Mouse (Mus musculus) lung, embryonic 16.5 days (tissue): Measurements from ENCODE around the gene Commd7. TPM values are rescaled to one million over a fixed set of nuclear protein-coding genes. Genes with fewer than 3 reads are reported as not detected.
"Not testable (repeated sequence)": the region's sequence is repeated elsewhere in the genome, so short reads cannot be mapped to it uniquely, and the experiment has no call there.

ENCODE experiments used
- ATAC-seq: fragments of 200-750 bp; cut with Nextera tagmentation; 2 replicates; pipeline ENCODE4 v1.8.0; 2017; ENCODE audit warnings: low read depth, mild to moderate bottlenecking, moderate library complexity
- H3K27ac ChIP-seq: fragments of 300-500 bp; sonication (generic); 2 replicates; pipeline ENCODE4 v1.5.1; 2014; ENCODE audit warnings: mild to moderate bottlenecking, control low read depth, low read length
- H3K27me3 ChIP-seq: fragments of 300-500 bp; sonication (generic); 2 replicates; pipeline ENCODE4 v1.6.1; 2014; ENCODE audit warnings: low read depth, low read length, mixed read lengths; ENCODE audit not compliant: control insufficient read depth, insufficient read depth
- H3K36me3 ChIP-seq: fragments of 300-500 bp; sonication (generic); 2 replicates; pipeline ENCODE4 v1.6.1; 2014; ENCODE audit warnings: low read length; ENCODE audit not compliant: control insufficient read depth, insufficient read depth
- H3K4me1 ChIP-seq: fragments of 300-500 bp; sonication (generic); replicated peaks from 2 replicates; pipeline ENCODE4 v1.6.1; 2014; ENCODE audit warnings: low read length, mixed read lengths; ENCODE audit not compliant: control insufficient read depth, insufficient read depth
- H3K4me2 ChIP-seq: fragments of 300-500 bp; sonication (generic); 2 replicates; pipeline ENCODE4 v1.6.1; 2014; ENCODE audit warnings: low read depth, low read length, control low read depth
- H3K4me3 ChIP-seq: fragments of 300-500 bp; sonication (generic); 2 replicates; pipeline ENCODE4 v1.5.1; 2014; ENCODE audit warnings: mild to moderate bottlenecking, low read length, control low read depth
- H3K9ac ChIP-seq: fragments of 300-500 bp; sonication (generic); 2 replicates; pipeline ENCODE4 v1.6.1; 2014; ENCODE audit warnings: low read length, control low read depth
- H3K9me3 ChIP-seq: fragments of 300-500 bp; sonication (generic); 2 replicates; pipeline ENCODE4 v1.6.1; 2016; ENCODE audit warnings: low read length; ENCODE audit not compliant: control insufficient read depth
- WGBS: fragments of 180-500 bp; shearing (Covaris S2); extraction: QIAGEN DNeasy Blood & Tissue Kit; methylation state at CpG from one replicate; pipeline ENCODE4 v1.1.7; 2014; 5-methylcytosine and 5-hydroxymethylcytosine counted together
- polyA plus RNA-seq: library from polyadenylated mRNA; unstranded; fragments of >200 nt; fragmentation: Nextera tagmentation; extraction: Ambion mirVana; gene quantifications from 2 replicates; pipeline ENCODE4 v1.2.1, GENCODE M21; 2015

The Commd7 gene
- polyA plus RNA-seq, 1 experiment from 2014 or later = 81.0 TPM

GRCm38 (mm10) chr2:153660616-153661015, 28.0 kb upstream of the Commd7 start:
- Histone ChIP-seq H3K27me3 (no peaks in the 10 kb centered on the region), H3K4me2 (no peak overlapping the region), H3K27ac (no peak overlapping the region), H3K36me3 (peaks cover 3% of the 10 kb centered on the region; the same call in 1 of the 2 replicates), H3K9me3 (no peaks in the 10 kb centered on the region), H3K4me3 (no peak overlapping the region), H3K9ac (no peak overlapping the region), H3K4me1 (no peaks in the 10 kb centered on the region)
- WGBS = 26% methylated on average over 3 of the region's 3 CpGs
- ATAC-seq = no peak

GRCm38 (mm10) chr2:153657659-153658058, 25.1 kb upstream of the Commd7 start:
- H3K4me2 ChIP-seq, H3K4me3 ChIP-seq, H3K36me3 ChIP-seq, ATAC-seq, H3K27me3 ChIP-seq, H3K9me3 ChIP-seq, H3K4me1 ChIP-seq, H3K9ac ChIP-seq, H3K27ac ChIP-seq: not testable (repeated sequence)
- 68% methylated on average over 6 of the region's 8 CpGs for WGBS

- Histone ChIP-seq H3K36me3 (no peaks in the 10 kb centered on the region), H3K4me3 (no peak overlapping the region), H3K27ac (no peak overlapping the region), H3K4me1 (peaks cover 10% of the 10 kb centered on the region), H3K4me2 (no peak overlapping the region), H3K27me3 (no peaks in the 10 kb centered on the region; the same call in 1 of the 2 replicates), H3K9me3 (no peaks in the 10 kb centered on the region), H3K9ac (no peak overlapping the region)
- WGBS = 59% methylated on average over 3 of the region's 3 CpGs
- no peak for ATAC-seq
These were observed 19.1 kb upstream of the Commd7 start for GRCm38 (mm10) chr2:153651681-153652080.

GRCm38 (mm10) chr2:153650014-153650687, 17.6 kb upstream of the Commd7 start:
- peak overlapping the region; percentile 84 for H3K4me2 ChIP-seq
- whole genome bisulfite sequencing = 3% methylated on average over 28 of the region's 28 CpGs
- H3K27ac ChIP-seq = no peak overlapping the region
- peak overlapping the region; percentile 88 for H3K4me3 ChIP-seq
- peak; percentile 51 for ATAC-seq
- no peaks in the 10 kb centered on the region for H3K36me3 ChIP-seq
- H3K27me3 ChIP-seq = no peaks in the 10 kb centered on the region; the same call in 1 of the 2 replicates
- peaks cover 10% of the 10 kb centered on the region for H3K4me1 ChIP-seq
- no peaks in the 10 kb centered on the region for H3K9me3 ChIP-seq
- H3K9ac ChIP-seq = peak overlapping the region; percentile 79

- Histone ChIP-seq H3K9me3 (no peaks in the 10 kb centered on the region), H3K4me2 (peak within 1 kb of the TSS; percentile 84), H3K27ac (peak within 1 kb of the TSS; percentile 49), H3K36me3 (no peaks in the 10 kb centered on the region), H3K9ac (peak within 1 kb of the TSS; percentile 79), H3K4me1 (peaks cover 10% of the 10 kb centered on the region), H3K27me3 (no peaks in the 10 kb centered on the region; the same call in 1 of the 2 replicates), H3K4me3 (peak within 1 kb of the TSS; percentile 88)
- WGBS = under 1% methylated on average over 83 of the region's 93 CpGs
- peak; percentile 94 for ATAC-seq
These were observed 16.9 kb upstream of the Commd7 start, which contains the start of gene Dnmt3b for GRCm38 (mm10) chr2:153649298-153650013. TSS of gene Dnmt3b (plus strand) at chr2:153649450.

GRCm38 (mm10) chr2:153648773-153649297, 16.3 kb upstream of the Commd7 start:
- no peaks in the 10 kb centered on the region for H3K9me3 ChIP-seq
- H3K27ac ChIP-seq = peak overlapping the region; percentile 49; the same call in 1 of the 2 replicates
- H3K27me3 ChIP-seq = no peaks in the 10 kb centered on the region; the same call in 1 of the 2 replicates
- peaks cover 10% of the 10 kb centered on the region for H3K4me1 ChIP-seq
- H3K36me3 ChIP-seq = no peaks in the 10 kb centered on the region
- peak overlapping the region; percentile 88 for H3K4me3 ChIP-seq
- 19% methylated on average over 14 of the region's 14 CpGs for WGBS
- H3K4me2 ChIP-seq = peak overlapping the region; percentile 84
- no peak; the same call in 1 of the 2 replicates for ATAC-seq
- H3K9ac ChIP-seq = peak overlapping the region; percentile 79

- Histone ChIP-seq H3K4me1 (peaks cover 5% of the 10 kb centered on the region), H3K36me3 (no peaks in the 10 kb centered on the region), H3K27me3 (no peaks in the 10 kb centered on the region), H3K27ac (no peak overlapping the region), H3K9me3 (no peaks in the 10 kb centered on the region), H3K4me2 (no peak overlapping the region), H3K9ac (no peak overlapping the region), H3K4me3 (no peak overlapping the region)
- WGBS = 36% methylated on average over 6 of the region's 6 CpGs
- ATAC-seq = no peak
These were observed 10.4 kb upstream of the Commd7 start for GRCm38 (mm10) chr2:153642999-153643398.

GRCm38 (mm10) chr2:153642496-153642895, 9.9 kb upstream of the Commd7 start:
- Histone ChIP-seq H3K9ac (no peak overlapping the region), H3K27me3 (no peaks in the 10 kb centered on the region), H3K27ac (no peak overlapping the region), H3K4me3 (no peak overlapping the region), H3K36me3 (no peaks in the 10 kb centered on the region), H3K9me3 (no peaks in the 10 kb centered on the region), H3K4me2 (no peak overlapping the region), H3K4me1 (peaks cover 5% of the 10 kb centered on the region)
- peak; percentile 47 for ATAC-seq
- WGBS = 9% methylated on average over 3 of the region's 3 CpGs
